Mouse (Mus musculus) intestine, embryonic 15.5 days (tissue): Measurements from ENCODE around the gene Ccng2. TPM values are rescaled to one million over a fixed set of nuclear protein-coding genes. Genes with fewer than 3 reads are reported as not detected.

ENCODE experiments used
- ATAC-seq: fragments of 200-750 bp; cut with Nextera tagmentation; 2 replicates; pipeline ENCODE4 v1.8.0; 2017; ENCODE audit warnings: moderate TSS enrichment, moderate library complexity
- H3K27ac ChIP-seq: fragments of 300-500 bp; sonication (generic); 2 replicates; pipeline ENCODE4 v1.5.1; 2015; ENCODE audit warnings: mild to moderate bottlenecking, inconsistent platforms
- H3K27me3 ChIP-seq: fragments of 300-500 bp; sonication (generic); replicated peaks from 2 replicates; pipeline ENCODE4 v1.6.1; 2015; ENCODE audit warnings: inconsistent platforms
- H3K36me3 ChIP-seq: fragments of 300-500 bp; sonication (generic); 2 replicates; pipeline ENCODE4 v1.6.1; 2015; ENCODE audit warnings: inconsistent platforms
- H3K4me1 ChIP-seq: fragments of 300-500 bp; sonication (generic); replicated peaks from 2 replicates; pipeline ENCODE4 v1.6.1; 2015; ENCODE audit warnings: inconsistent platforms
- H3K4me2 ChIP-seq: fragments of 300-500 bp; sonication (generic); replicated peaks from 2 replicates; pipeline ENCODE4 v1.6.1; 2015; ENCODE audit warnings: mild to moderate bottlenecking, inconsistent platforms
- H3K4me3 ChIP-seq: fragments of 300-500 bp; sonication (generic); replicated peaks from 2 replicates; pipeline ENCODE4 v1.5.1; 2015; ENCODE audit warnings: inconsistent platforms
- H3K9ac ChIP-seq: fragments of 300-500 bp; sonication (generic); 2 replicates; pipeline ENCODE4 v1.6.1; 2015; ENCODE audit warnings: inconsistent platforms
- H3K9me3 ChIP-seq: fragments of 300-500 bp; sonication (generic); 2 replicates; pipeline ENCODE4 v1.6.1; 2016; ENCODE audit warnings: inconsistent platforms
- WGBS: fragments of 180-500 bp; shearing (Covaris S2); methylation state at CpG from one replicate; pipeline ENCODE4 v1.1.7; 2015; 5-methylcytosine and 5-hydroxymethylcytosine counted together
- polyA plus RNA-seq: library from polyadenylated mRNA; unstranded; fragments of >200 nt; fragmentation: Nextera tagmentation; extraction: Ambion mirVana; gene quantifications from 2 replicates; pipeline ENCODE4 v1.2.1, GENCODE M21; 2015

The Ccng2 gene
- polyA plus RNA-seq, 1 experiment from 2014 or later = 37.8 TPM

DNA sequence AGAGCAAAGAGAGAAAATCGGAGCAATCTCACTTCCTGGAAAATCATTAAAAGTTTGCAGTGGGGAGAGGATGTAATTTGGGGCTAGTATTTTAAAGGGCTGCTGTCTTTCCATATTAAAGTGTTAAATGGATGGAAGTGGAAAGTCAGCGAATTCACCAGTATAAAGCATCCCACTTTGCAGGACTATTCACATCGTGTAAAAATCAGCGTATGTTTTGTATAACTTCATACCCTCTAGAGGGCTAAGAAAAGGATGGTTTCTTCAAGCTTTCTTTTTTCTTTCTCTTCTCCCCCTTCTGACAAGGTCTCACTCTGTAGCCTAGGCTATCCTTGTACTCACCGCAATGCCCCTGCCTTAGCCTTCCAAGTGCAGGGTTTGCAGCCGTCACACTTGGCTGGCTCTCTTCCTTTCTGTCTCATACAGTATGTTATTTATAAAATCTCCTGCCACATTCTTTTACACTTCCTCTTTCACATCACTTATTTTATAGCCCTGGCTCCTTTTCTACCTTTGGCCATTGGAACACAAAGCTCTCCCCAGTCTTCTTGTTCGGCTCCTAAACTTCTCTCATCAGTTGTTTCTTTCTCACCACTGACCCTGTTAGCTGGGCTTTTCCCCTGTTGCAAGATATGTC is 1.8 kb upstream of the Ccng2 start:
- H3K27ac ChIP-seq = peak overlapping the region; percentile 58; the same call in 1 of the 2 replicates
- 67% methylated on average over 7 of the region's 7 CpGs for WGBS
- ATAC-seq = no peak
- H3K4me3 ChIP-seq = no peak overlapping the region
- H3K9me3 ChIP-seq = no peaks in the 10 kb centered on the region
- H3K27me3 ChIP-seq = no peaks in the 10 kb centered on the region
- H3K36me3 ChIP-seq = no peaks in the 10 kb centered on the region
- 0 out of 2 replicates have a peak, but pooled peaks cover 9% of the 10 kb centered on the region for H3K4me1 ChIP-seq
- no peak overlapping the region for H3K9ac ChIP-seq
- peak overlapping the region; percentile 9; the same call in 1 of the 2 replicates for H3K4me2 ChIP-seq

DNA sequence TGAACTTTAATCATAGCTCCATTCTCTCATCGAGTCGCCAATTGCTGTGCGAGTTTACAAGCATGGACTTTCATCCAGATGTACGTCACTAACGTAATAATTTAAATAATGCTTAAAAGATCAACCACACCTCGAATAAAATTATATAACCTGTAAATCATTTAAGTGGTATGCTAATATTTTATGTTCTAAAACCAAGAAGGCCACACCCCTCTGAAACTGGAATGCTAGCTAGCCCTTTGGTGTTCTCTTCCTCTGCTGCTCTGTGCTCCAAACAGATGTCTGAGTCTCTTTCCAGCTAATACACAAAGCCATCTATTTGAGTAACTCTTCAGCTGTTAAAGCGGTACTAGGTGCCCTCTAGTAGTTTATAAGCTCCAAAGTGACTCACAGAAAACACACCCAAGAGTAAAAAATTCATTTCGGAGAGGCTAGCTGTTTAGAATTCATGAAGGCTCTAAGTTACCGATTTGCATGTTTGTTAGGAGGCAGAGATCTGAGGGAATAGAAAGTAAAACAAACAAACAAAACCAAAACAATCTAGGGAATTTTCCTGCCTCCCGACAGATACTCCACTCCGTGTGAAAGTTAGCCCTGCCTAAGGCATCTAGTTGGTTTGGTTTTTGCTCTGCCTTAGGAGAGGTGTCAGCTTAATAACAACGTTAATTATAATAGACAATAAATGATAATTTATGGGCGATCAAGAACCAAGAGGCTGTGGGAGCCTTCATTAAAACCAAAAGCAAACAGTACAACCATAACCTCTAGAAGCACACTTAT is 1.1 kb upstream of the Ccng2 start:
- peaks cover 4% of the 10 kb centered on the region for H3K36me3 ChIP-seq
- H3K27me3 ChIP-seq = no peaks in the 10 kb centered on the region
- H3K4me3 ChIP-seq = no peak overlapping the region
- no peak overlapping the region for H3K9ac ChIP-seq
- WGBS = 41% methylated on average over 13 of the region's 13 CpGs
- H3K9me3 ChIP-seq = no peaks in the 10 kb centered on the region
- H3K4me2 ChIP-seq = peak overlapping the region; percentile 68
- ATAC-seq = no peak
- 0 out of 2 replicates have a peak, but pooled peaks cover 9% of the 10 kb centered on the region for H3K4me1 ChIP-seq
- peak overlapping the region; percentile 96 for H3K27ac ChIP-seq

DNA sequence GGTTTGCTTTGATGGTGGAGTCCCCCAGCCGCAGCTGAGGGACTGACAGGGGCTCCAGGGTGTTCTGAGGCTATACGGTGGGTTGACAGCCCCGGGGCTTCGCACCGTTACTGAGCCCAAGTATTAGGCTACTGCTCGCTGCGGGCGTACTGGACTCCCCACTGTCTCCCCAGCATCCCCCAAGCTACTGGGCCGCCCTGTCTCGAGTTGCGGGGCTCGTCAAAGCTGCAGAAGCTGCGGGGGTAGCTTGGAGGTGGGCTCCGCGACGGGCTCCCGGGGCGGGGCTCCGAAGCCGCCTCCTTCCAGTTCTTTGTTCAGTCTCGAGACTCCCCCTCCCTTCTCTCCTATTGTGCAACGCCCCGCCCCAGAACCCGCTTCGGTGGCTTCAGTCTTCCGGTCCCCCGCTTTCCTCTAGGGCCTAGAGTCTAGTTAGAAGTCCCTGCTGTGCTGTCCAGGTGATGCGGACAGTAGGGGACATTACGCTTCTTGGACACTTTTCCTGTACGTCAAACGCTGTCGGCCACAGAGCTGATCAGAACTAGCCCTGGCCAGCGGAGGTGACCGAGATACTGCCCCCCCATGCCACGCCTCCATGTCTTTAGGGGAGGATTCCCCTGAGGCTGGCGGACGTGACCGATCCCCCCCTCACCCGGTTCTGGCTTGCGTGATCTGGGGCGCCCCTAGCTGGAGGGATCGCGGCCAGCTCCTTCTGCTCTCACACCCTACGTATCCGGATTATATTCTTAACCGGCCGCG is 972 bp downstream of the Ccng2 start:
- peak overlapping the region; percentile 98 for H3K4me3 ChIP-seq
- H3K9me3 ChIP-seq = no peaks in the 10 kb centered on the region
- H3K27me3 ChIP-seq = no peaks in the 10 kb centered on the region
- peaks cover 15% of the 10 kb centered on the region for H3K36me3 ChIP-seq
- peak; percentile 77 for ATAC-seq
- peak overlapping the region; percentile 96 for H3K27ac ChIP-seq
- H3K9ac ChIP-seq = peak overlapping the region; percentile 87
- peak overlapping the region; percentile 68 for H3K4me2 ChIP-seq
- H3K4me1 ChIP-seq = 0 out of 2 replicates have a peak, but pooled peaks cover 9% of the 10 kb centered on the region
- under 1% methylated on average over 48 of the region's 48 CpGs for WGBS

DNA sequence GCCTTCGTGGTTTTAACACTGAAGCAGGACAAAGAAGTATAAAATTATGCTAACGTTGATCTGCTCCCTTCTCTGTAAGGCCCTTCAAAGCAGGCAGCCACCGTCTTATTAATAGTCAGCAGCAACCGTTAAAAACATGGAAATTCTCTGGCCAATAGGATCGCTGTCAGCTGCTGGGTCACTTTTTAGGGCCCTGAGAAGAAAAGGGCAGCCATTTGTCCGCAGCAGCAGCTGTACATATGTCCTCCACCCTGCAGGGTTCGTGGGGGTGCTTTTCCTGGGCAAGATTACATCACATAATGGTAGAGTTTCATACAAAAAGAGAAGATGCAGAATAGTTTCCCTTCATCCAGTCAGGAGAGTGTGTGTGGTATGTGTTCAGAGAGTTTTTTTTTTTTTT is 3.0 kb downstream of the Ccng2 start:
- Histone ChIP-seq H3K9me3 (no peaks in the 10 kb centered on the region), H3K27me3 (no peaks in the 10 kb centered on the region), H3K4me3 (no peak overlapping the region), H3K27ac (no peak overlapping the region), H3K36me3 (peaks cover 22% of the 10 kb centered on the region), H3K4me2 (peak overlapping the region; percentile 68; the same call in 1 of the 2 replicates), H3K4me1 (0 out of 2 replicates have a peak, but pooled peaks cover 9% of the 10 kb centered on the region), H3K9ac (no peak overlapping the region)
- no peak for ATAC-seq
- WGBS = 58% methylated on average over 7 of the region's 7 CpGs

DNA sequence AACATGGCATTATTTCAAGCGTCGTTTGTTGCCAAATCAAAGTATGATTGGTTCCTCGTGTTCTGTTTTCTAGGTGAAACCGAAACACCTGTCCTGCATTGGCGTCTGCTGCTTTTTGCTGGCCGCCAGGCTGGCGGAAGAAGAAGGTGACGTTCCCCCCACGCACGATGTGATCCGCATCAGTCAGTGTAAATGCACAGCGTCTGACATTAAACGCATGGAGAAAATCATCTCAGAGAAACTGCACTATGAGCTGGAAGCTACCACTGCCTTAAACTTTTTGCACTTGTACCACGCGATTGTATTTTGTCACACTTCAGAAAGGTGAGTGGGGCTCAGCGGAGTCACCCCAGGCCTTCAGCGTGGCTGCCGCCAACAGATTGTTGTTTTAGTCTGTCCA is 3.7 kb downstream of the Ccng2 start:
- WGBS = 94% methylated on average over 18 of the region's 18 CpGs
- no peaks in the 10 kb centered on the region for H3K9me3 ChIP-seq
- H3K9ac ChIP-seq = no peak overlapping the region
- 0 out of 2 replicates have a peak, but pooled peaks cover 5% of the 10 kb centered on the region for H3K4me1 ChIP-seq
- no peak overlapping the region for H3K4me3 ChIP-seq
- no peak overlapping the region for H3K4me2 ChIP-seq
- H3K36me3 ChIP-seq = peaks cover 27% of the 10 kb centered on the region
- no peak for ATAC-seq
- no peak overlapping the region for H3K27ac ChIP-seq
- no peaks in the 10 kb centered on the region for H3K27me3 ChIP-seq

DNA sequence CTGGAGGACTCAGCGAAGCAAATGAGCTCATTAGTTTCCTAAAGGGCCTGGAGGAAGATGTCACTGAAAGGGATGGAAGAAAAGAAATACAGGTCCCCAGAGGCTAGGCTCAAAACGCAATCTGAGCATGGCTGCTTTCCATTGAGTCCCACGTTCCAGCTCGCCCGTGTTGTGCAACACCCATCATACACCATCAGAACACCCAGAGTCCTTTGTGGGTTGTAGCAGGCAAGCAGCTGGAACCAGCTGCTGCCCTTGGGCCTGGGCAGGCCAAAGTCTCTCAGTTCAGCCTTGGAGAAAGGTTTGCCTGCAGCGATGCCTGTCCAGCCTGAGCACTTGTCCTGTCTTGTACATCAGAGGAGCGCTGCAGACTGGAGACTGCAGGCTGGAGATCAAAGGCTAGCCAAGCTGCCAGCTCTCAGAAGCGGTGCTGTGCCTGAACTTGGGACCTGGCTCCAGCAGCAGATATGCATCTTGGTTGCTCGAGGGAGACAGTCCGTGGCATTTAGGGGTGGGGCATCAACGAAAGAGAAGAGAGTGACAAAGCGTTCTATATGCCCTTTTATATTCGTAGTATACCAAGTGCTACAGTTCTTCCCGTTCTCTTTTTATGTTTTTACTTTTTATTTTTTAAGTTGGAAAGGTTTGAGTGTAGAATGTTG is 15.5 kb downstream of the Ccng2 start:
- Histone ChIP-seq H3K36me3 (no peaks in the 10 kb centered on the region), H3K27ac (no peak overlapping the region), H3K9me3 (no peaks in the 10 kb centered on the region), H3K27me3 (no peaks in the 10 kb centered on the region), H3K9ac (no peak overlapping the region), H3K4me2 (no peak overlapping the region), H3K4me3 (no peak overlapping the region), H3K4me1 (no peaks in the 10 kb centered on the region)
- ATAC-seq = peak; percentile 72
- 73% methylated on average over 14 of the region's 14 CpGs for WGBS

DNA sequence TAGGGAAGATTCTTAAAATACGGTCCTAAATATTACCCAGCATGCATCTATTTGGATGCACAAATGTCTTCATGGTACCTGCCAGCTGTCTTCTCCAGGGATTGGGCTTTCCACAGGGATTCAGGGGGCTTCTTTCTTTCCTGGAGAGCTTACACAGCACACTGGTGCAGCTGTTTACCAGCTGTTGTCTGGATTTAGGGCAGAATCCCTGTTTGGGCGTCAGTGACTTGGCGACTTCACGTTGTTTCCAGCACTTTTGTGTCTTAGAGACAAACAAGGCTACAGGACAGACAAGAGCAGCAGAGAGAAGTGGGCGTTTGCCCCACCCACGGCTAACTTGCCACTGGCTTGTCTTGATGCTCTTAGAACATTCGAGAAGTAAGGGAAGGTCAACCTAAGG is 16.1 kb downstream of the Ccng2 start:
- Histone ChIP-seq H3K27me3 (no peaks in the 10 kb centered on the region), H3K4me3 (no peak overlapping the region), H3K36me3 (no peaks in the 10 kb centered on the region), H3K4me1 (no peaks in the 10 kb centered on the region), H3K9me3 (no peaks in the 10 kb centered on the region), H3K27ac (no peak overlapping the region), H3K9ac (no peak overlapping the region), H3K4me2 (no peak overlapping the region)
- WGBS = 78% methylated on average over 7 of the region's 7 CpGs
- no peak for ATAC-seq

DNA sequence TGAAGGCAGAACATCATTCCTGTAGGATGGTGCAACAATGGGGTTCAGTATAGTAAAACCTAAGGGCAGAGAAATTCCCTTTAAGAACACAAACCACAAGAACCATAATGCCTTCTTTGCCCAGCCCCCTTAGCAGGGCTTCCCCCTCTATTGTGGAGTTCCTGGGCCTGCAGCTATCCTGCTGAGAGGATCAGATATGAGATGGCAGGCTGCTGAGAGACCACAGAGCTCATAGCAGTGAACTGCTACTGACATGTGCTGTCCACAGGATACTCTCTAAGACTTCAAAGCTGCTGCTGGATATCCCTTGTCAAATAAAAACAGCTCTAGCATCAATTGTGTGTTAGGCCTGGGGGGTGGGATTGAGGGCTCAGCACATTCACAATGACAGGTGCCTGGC is 21.5 kb downstream of the Ccng2 start:
- H3K9ac ChIP-seq = no peak overlapping the region
- ATAC-seq = no peak
- H3K27me3 ChIP-seq = no peaks in the 10 kb centered on the region
- H3K36me3 ChIP-seq = no peaks in the 10 kb centered on the region
- no peak overlapping the region for H3K4me3 ChIP-seq
- H3K4me1 ChIP-seq = no peaks in the 10 kb centered on the region
- H3K27ac ChIP-seq = no peak overlapping the region
- H3K9me3 ChIP-seq = no peaks in the 10 kb centered on the region
- no peak overlapping the region for H3K4me2 ChIP-seq

DNA sequence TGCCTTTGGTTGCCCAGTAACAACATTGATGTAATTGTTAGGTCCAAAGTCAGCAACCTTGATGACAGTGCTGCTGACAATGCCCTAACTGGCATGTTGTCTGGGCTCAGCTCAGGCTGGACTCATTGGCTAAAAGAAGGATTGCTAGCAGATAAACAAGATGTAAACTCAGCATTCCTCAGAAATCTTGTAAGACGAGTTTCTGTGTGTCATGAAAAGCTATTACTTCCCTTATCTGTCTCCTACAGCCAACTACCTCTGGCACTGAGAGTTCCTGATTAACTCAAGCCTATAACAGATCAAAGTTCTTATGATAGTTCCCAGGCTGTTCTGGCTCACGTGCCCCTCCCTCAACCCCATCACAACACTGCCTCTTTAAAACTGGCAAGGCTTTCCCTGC is 23.2 kb downstream of the Ccng2 start:
- no peaks in the 10 kb centered on the region for H3K9me3 ChIP-seq
- H3K4me2 ChIP-seq = no peak overlapping the region
- no peak overlapping the region for H3K4me3 ChIP-seq
- H3K27ac ChIP-seq = peak overlapping the region; percentile 24
- no peaks in the 10 kb centered on the region for H3K27me3 ChIP-seq
- H3K36me3 ChIP-seq = no peaks in the 10 kb centered on the region
- no peaks in the 10 kb centered on the region for H3K4me1 ChIP-seq
- no peak overlapping the region for H3K9ac ChIP-seq
- WGBS = 16% methylated on average over 2 of the region's 2 CpGs
- peak; percentile 97 for ATAC-seq

DNA sequence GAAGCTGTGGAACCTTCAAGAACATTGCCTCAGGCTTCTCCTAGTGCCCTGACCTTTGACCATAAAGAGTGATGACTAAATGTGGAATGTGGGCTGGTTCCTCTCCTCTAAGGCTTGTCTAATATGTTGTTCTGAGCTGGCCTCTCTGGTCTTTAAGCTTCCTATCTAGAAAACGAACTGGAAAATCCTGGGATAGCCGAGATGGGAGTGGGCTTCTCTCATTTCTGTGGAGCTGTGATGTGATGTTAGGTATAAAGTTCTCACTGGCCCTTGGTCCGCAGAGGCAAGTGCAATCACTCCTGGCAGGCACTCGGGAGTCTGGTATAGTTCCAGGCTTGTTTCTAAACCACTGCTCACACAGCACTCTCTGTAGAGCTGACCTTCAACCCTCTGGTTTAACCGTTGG is 29.3 kb downstream of the Ccng2 start:
- Histone ChIP-seq H3K4me2 (no peak overlapping the region), H3K27me3 (no peaks in the 10 kb centered on the region), H3K9me3 (no peaks in the 10 kb centered on the region), H3K9ac (no peak overlapping the region), H3K36me3 (no peaks in the 10 kb centered on the region), H3K4me3 (no peak overlapping the region), H3K27ac (0 out of 2 replicates have a peak overlapping the region, but pooled peaks have one; percentile 6), H3K4me1 (no peaks in the 10 kb centered on the region)
- ATAC-seq = peak; percentile 85
- 54% methylated on average over 5 of the region's 5 CpGs for WGBS

DNA sequence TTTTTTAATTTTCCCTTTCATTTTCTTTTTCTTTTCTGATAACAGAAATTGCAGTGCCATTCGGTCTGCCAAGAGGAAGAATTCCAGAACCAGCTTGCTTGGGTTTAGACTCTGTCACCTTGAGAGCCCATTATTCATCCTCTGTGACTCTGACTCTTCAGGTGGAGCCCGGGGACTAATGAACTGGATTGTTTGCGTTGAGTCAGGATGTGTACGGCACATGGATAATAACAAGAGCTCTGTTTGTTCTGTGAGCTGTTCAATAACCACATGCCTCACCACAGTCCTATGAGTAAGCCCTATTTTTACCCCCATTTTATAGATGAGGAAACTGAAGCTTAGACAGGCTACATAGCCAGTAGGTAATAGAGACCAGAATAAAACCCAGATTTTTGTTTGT is 29.7 kb downstream of the Ccng2 start:
- Histone ChIP-seq H3K27ac (no peak overlapping the region), H3K27me3 (no peaks in the 10 kb centered on the region), H3K36me3 (no peaks in the 10 kb centered on the region), H3K4me2 (no peak overlapping the region), H3K4me3 (no peak overlapping the region), H3K4me1 (no peaks in the 10 kb centered on the region), H3K9me3 (no peaks in the 10 kb centered on the region), H3K9ac (no peak overlapping the region)
- peak; percentile 81 for ATAC-seq
- 36% methylated on average over 4 of the region's 4 CpGs for WGBS

DNA sequence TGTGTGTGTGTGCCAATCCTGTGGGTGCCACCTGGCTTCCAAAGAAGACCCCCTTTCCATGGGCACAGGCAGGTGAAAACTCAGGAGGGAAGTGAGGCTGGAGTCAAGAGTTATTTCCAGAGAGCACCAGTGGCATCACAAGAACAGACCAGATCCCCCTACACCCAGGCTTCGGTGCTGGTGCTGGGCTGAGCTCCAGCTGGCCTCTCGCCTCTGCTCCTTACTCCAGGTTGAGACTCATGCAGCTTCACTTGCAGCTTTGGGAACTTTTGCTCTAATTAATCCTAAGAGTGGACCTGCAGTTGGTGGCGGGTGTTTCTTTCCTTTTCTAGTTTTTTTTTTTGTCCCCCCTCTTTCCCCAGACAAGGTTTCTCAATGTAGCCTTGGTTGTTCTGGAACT is 30.3 kb downstream of the Ccng2 start:
- H3K27ac ChIP-seq = no peak overlapping the region
- WGBS = 87% methylated on average over 3 of the region's 3 CpGs
- H3K36me3 ChIP-seq = no peaks in the 10 kb centered on the region
- no peaks in the 10 kb centered on the region for H3K4me1 ChIP-seq
- no peak overlapping the region for H3K4me2 ChIP-seq
- no peak for ATAC-seq
- no peaks in the 10 kb centered on the region for H3K27me3 ChIP-seq
- H3K4me3 ChIP-seq = no peak overlapping the region
- H3K9ac ChIP-seq = no peak overlapping the region
- H3K9me3 ChIP-seq = no peaks in the 10 kb centered on the region
